In the genomic region with DNA sequence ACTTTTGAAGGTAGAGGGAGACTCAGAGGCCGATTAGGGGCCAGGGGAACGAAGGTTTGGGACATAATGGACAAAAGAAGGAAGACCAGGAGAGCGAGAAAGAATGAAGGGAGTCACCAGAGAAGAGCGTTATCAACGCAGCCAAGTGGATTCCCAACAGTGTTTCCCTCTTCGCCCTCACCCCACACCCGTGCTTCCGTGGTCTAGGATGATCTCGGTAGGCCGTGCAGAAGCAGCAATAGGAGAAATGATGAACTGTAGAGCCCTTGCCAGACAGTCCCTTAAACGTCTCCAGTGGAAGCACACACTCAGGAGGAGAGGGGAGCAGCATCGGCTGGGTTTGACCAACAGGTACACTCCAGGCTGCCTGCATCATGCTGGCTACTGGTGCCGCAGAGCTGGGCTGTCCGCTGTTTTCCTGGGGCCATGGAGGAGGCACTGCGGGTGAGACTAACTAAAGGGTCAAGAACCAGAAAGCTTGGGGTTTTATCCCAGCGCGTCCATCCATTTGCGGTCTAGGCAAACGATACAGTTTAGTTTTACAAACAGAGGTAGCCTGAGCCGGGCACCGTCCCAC, we compare ENCODE assay signal across 8 mouse cellular contexts. TPM values are rescaled to one million over a fixed set of nuclear protein-coding genes. Genes with fewer than 3 reads are reported as not detected.
DNase-seq lines count a peak whose midpoint lies in the region; ATAC-seq and TF ChIP-seq lines count a peak whose summit lies in the region.

No protein-coding gene starts in this region.

- H3K27me3 ChIP-seq in thymus, adult 2 months (ENCODE audit: control insufficient read depth, insufficient read depth, low read length), result no peaks in the 10 kb centered on the region
- peaks cover 83% of the 10 kb centered on the region for H3K27me3 ChIP-seq in liver, embryonic 13.5 days

- no peak overlapping the region for H3K27ac ChIP-seq in thymus, adult 2 months (ENCODE audit: control insufficient read depth, insufficient read depth, low read length)
- H3K27ac ChIP-seq in liver, embryonic 13.5 days, result no peak overlapping the region

- H3K4me2 ChIP-seq in liver, embryonic 13.5 days, result peak overlapping the region; percentile 86

- no peak for ATAC-seq in liver, embryonic 13.5 days (ENCODE audit: low read depth)

- peak overlapping the region; percentile 86 for H3K4me3 ChIP-seq in thymus, adult 2 months (ENCODE audit: control insufficient read depth, insufficient read depth, low read length)
- H3K4me3 ChIP-seq in liver, embryonic 13.5 days (replicated peaks), result peak overlapping the region; percentile 65

- no peak for TF ChIP-seq CTCF in thymus, adult 2 months (IDR thresholded peaks at IDR 0.05; ENCODE audit: borderline replicate concordance, control insufficient read depth, extremely low read depth, insufficient read depth, low read length, poor library complexity)

- no peak overlapping the region for H3K9ac ChIP-seq in liver, embryonic 13.5 days

- H3K36me3 ChIP-seq in thymus, adult 2 months (ENCODE audit: control insufficient read depth, insufficient read depth, low read length), result no peaks in the 10 kb centered on the region
- H3K36me3 ChIP-seq in liver, embryonic 13.5 days, result no peaks in the 10 kb centered on the region

- 60% methylated on average over 21 of the region's 21 CpGs for WGBS in thymus, adult 2 months
- WGBS in liver, embryonic 13.5 days (ENCODE audit: insufficient replicate concordance), result 17% methylated on average over 21 of the region's 21 CpGs

- H3K4me1 ChIP-seq in thymus, adult 2 months (replicated peaks; ENCODE audit: control insufficient read depth, insufficient read depth, low read length), result peaks cover 28% of the 10 kb centered on the region
- peaks cover 35% of the 10 kb centered on the region for H3K4me1 ChIP-seq in liver, embryonic 13.5 days (replicated peaks)

- H3K9me3 ChIP-seq in liver, embryonic 13.5 days (replicated peaks), result no peaks in the 10 kb centered on the region

- no peak for TF ChIP-seq POLR2A in thymus, adult 2 months (IDR thresholded peaks at IDR 0.05; ENCODE audit: control insufficient read depth, extremely low read depth, insufficient read depth, low read length, poor library complexity)

- peak; percentile 15 to 30 for DNase-seq in cerebellum, adult 18-20 months
- DNase-seq in cerebellum, adult 9-11 months, result no peak
- no peak for DNase-seq in thymus, adult 2 months
- DNase-seq in thymus, adult 18-20 months, result no peak
- no peak for DNase-seq in liver, embryonic 13.5 days
- no peak for DNase-seq in spleen, adult 12 weeks (ENCODE audit: low spot score)
- DNase-seq in gastrocnemius, postnatal 10 days, result no peak
- no peak for DNase-seq in layer of hippocampus, postnatal 10 days (ENCODE audit: low spot score in 2 of 2)

RNA-seq across cellular contexts. Expression of gene Pou6f1, which starts 1.0 kb away (rescaled TPM):
- 184 and 203 TPM in 2 replicates for polyA plus RNA-seq in thymus, adult 2 months (2012; rRNA removed)
- 0.10 and 0.23 TPM in 2 replicates for polyA plus RNA-seq in liver, embryonic 13.5 days (2015; fragmentation: Nextera tagmentation; extraction: Ambion mirVana)
- 10 to 100 TPM; 11.1 to 13.2 TPM for total RNA-seq in gastrocnemius, postnatal 10 days (2021)
- 100 to 1,000 TPM; 104 to 107 TPM for total RNA-seq in layer of hippocampus, postnatal 10 days (2021)

RNA-seq across cellular contexts. Expression of gene Dazap2, which starts 14.4 kb away (rescaled TPM):
- polyA plus RNA-seq in thymus, adult 2 months (2012; rRNA removed), result 1,016 and 1,115 TPM in 2 replicates
- polyA plus RNA-seq in liver, embryonic 13.5 days (2015; fragmentation: Nextera tagmentation; extraction: Ambion mirVana), result 141 and 173 TPM in 2 replicates
- 10 to 100 TPM; 64.8 to 67.8 TPM for total RNA-seq in gastrocnemius, postnatal 10 days (2021)
- total RNA-seq in layer of hippocampus, postnatal 10 days (2021), result 10 to 100 TPM; 78.4 to 92.4 TPM

RNA-seq across cellular contexts. Expression of gene Smagp, which starts 36.0 kb away (rescaled TPM):
- 11.0 and 11.7 TPM in 2 replicates for polyA plus RNA-seq in thymus, adult 2 months (2012; rRNA removed)
- polyA plus RNA-seq in liver, embryonic 13.5 days (2015; fragmentation: Nextera tagmentation; extraction: Ambion mirVana), result 7.7 and 7.9 TPM in 2 replicates
- 1 to 10 TPM; 6.5 to 8.6 TPM for total RNA-seq in gastrocnemius, postnatal 10 days (2021)
- 1 to 10 TPM; 1.7 to 4.1 TPM for total RNA-seq in layer of hippocampus, postnatal 10 days (2021)

RNA-seq across cellular contexts. Expression of gene Tfcp2, which starts 49.0 kb away (rescaled TPM):
- 7.7 and 8.2 TPM in 2 replicates for polyA plus RNA-seq in thymus, adult 2 months (2012; rRNA removed)
- polyA plus RNA-seq in liver, embryonic 13.5 days (2015; fragmentation: Nextera tagmentation; extraction: Ambion mirVana), result 4.4 and 4.6 TPM in 2 replicates
- 10 to 100 TPM; 13.1 to 16.1 TPM for total RNA-seq in gastrocnemius, postnatal 10 days (2021)
- 10 to 100 TPM; 28.8 to 34.1 TPM for total RNA-seq in layer of hippocampus, postnatal 10 days (2021)

Comparison
In these comparisons a context has a peak if more than half of its experiments do, and no peak if none do; other contexts are left out.
1. DNase-seq: peak in cerebellum, adult 18-20 months (2 of 2); none in cerebellum, adult 9-11 months (single experiment), thymus, adult 2 months (single experiment), thymus, adult 18-20 months (0 of 2), liver, embryonic 13.5 days (single experiment), spleen, adult 12 weeks (single experiment), gastrocnemius, postnatal 10 days (single experiment) and layer of hippocampus, postnatal 10 days (0 of 2).
2. RNA of gene Pou6f1, which starts 1.0 kb away (total RNA-seq): 104 to 107 TPM in layer of hippocampus, postnatal 10 days; 11.1 to 13.2 TPM in gastrocnemius, postnatal 10 days; every median in the first group is over 4 times any median in the second.